Mouse (Mus musculus) liver, embryonic 12.5 days (tissue): ENCODE results near the gene Depdc1b. TPM values are rescaled to one million over a fixed set of nuclear protein-coding genes. Genes with fewer than 3 reads are reported as not detected.
A peak's percentile ranks its signal among the peaks of the same experiment; 100 is the strongest.

Experiments used
- ATAC-seq: fragments of 200-750 bp; cut with Nextera tagmentation; 2 replicates; pipeline ENCODE4 v1.8.0; 2017; ENCODE audit warnings: moderate number of reproducible peaks, mild to moderate bottlenecking, moderate library complexity
- H3K27ac ChIP-seq: fragments of 300-500 bp; sonication (generic); 2 replicates; pipeline ENCODE4 v1.5.1; 2016; ENCODE audit warnings: mild to moderate bottlenecking
- H3K27me3 ChIP-seq: fragments of 300-500 bp; sonication (generic); replicated peaks from 2 replicates; pipeline ENCODE4 v1.6.1; 2016; ENCODE audit warnings: mild to moderate bottlenecking, moderate library complexity
- H3K36me3 ChIP-seq: fragments of 300-500 bp; sonication (generic); 2 replicates; pipeline ENCODE4 v1.6.1; 2016; ENCODE audit warnings: mild to moderate bottlenecking, moderate library complexity
- H3K4me1 ChIP-seq: fragments of 300-500 bp; sonication (generic); 2 replicates; pipeline ENCODE4 v1.6.1; 2016
- H3K4me2 ChIP-seq: fragments of 300-500 bp; sonication (generic); 2 replicates; pipeline ENCODE4 v1.6.1; 2016; ENCODE audit warnings: mild to moderate bottlenecking, moderate library complexity
- H3K4me3 ChIP-seq: fragments of 300-500 bp; sonication (generic); 2 replicates; pipeline ENCODE4 v1.5.1; 2016; ENCODE audit warnings: mild to moderate bottlenecking, moderate library complexity
- H3K9ac ChIP-seq: fragments of 300-500 bp; sonication (generic); 2 replicates; pipeline ENCODE4 v1.6.1; 2016; ENCODE audit warnings: mild to moderate bottlenecking, moderate library complexity
- H3K9me3 ChIP-seq: fragments of 300-500 bp; sonication (generic); replicated peaks from 2 replicates; pipeline ENCODE4 v1.6.1; 2016; ENCODE audit warnings: mild to moderate bottlenecking, moderate library complexity
- WGBS: fragments of 180-500 bp; shearing (Covaris S2); methylation state at CpG from one replicate; pipeline ENCODE4 v1.1.7; 2016; ENCODE audit not compliant: insufficient replicate concordance; 5-methylcytosine and 5-hydroxymethylcytosine counted together
- polyA plus RNA-seq: library from polyadenylated mRNA; unstranded; fragments of >200 nt; fragmentation: Nextera tagmentation; extraction: Ambion mirVana; gene quantifications from 2 replicates; pipeline ENCODE4 v1.2.1, GENCODE M21; 2016

The Depdc1b gene
- polyA plus RNA-seq, 1 experiment from 2014 or later, result 13.4 TPM

GRCm38 (mm10) chr13:108336192-108336591, 20.1 kb downstream of the Depdc1b start:
- Histone ChIP-seq H3K27ac (no peak overlapping the region), H3K4me2 (no peak overlapping the region), H3K4me1 (peaks cover 6% of the 10 kb centered on the region; the same call in 1 of the 2 replicates), H3K9ac (no peak overlapping the region), H3K9me3 (no peaks in the 10 kb centered on the region), H3K27me3 (no peaks in the 10 kb centered on the region), H3K36me3 (peaks cover 10% of the 10 kb centered on the region), H3K4me3 (no peak overlapping the region)
- ATAC-seq, result no peak
- WGBS, result 87% methylated on average over 11 of the region's 11 CpGs

GRCm38 (mm10) chr13:108337340-108337739, 21.2 kb downstream of the Depdc1b start:
- H3K9ac ChIP-seq, result no peak overlapping the region
- H3K36me3 ChIP-seq, result peaks cover 1% of the 10 kb centered on the region
- no peak overlapping the region for H3K27ac ChIP-seq
- no peak for ATAC-seq
- H3K9me3 ChIP-seq, result no peaks in the 10 kb centered on the region
- H3K4me3 ChIP-seq, result no peak overlapping the region
- H3K4me2 ChIP-seq, result no peak overlapping the region
- 82% methylated on average over 6 of the region's 6 CpGs for WGBS
- H3K4me1 ChIP-seq, result peaks cover 6% of the 10 kb centered on the region; the same call in 1 of the 2 replicates
- no peaks in the 10 kb centered on the region for H3K27me3 ChIP-seq

- no peak overlapping the region for H3K4me2 ChIP-seq
- 74% methylated on average over 7 of the region's 7 CpGs for WGBS
- H3K27ac ChIP-seq, result no peak overlapping the region
- peaks cover 6% of the 10 kb centered on the region; the same call in 1 of the 2 replicates for H3K4me1 ChIP-seq
- H3K27me3 ChIP-seq, result no peaks in the 10 kb centered on the region
- H3K4me3 ChIP-seq, result no peak overlapping the region
- H3K36me3 ChIP-seq, result no peaks in the 10 kb centered on the region
- no peak overlapping the region for H3K9ac ChIP-seq
- ATAC-seq, result no peak
- H3K9me3 ChIP-seq, result no peaks in the 10 kb centered on the region
Observed at GRCm38 (mm10) chr13:108338076-108338836, 22.1 kb downstream of the Depdc1b start.

- WGBS, result 76% methylated on average over 10 of the region's 10 CpGs
- ATAC-seq, result no peak
- Histone ChIP-seq H3K9ac (no peak overlapping the region), H3K27ac (no peak overlapping the region), H3K4me1 (peaks cover under 1% of the 10 kb centered on the region; the same call in 1 of the 2 replicates), H3K9me3 (no peaks in the 10 kb centered on the region), H3K27me3 (no peaks in the 10 kb centered on the region), H3K4me3 (no peak overlapping the region), H3K4me2 (no peak overlapping the region), H3K36me3 (no peaks in the 10 kb centered on the region)
Observed at GRCm38 (mm10) chr13:108339907-108340596, 23.9 kb downstream of the Depdc1b start.

- Histone ChIP-seq H3K4me2 (no peak overlapping the region), H3K4me1 (no peaks in the 10 kb centered on the region), H3K9me3 (no peaks in the 10 kb centered on the region), H3K9ac (no peak overlapping the region), H3K27me3 (no peaks in the 10 kb centered on the region), H3K36me3 (no peaks in the 10 kb centered on the region), H3K27ac (no peak overlapping the region), H3K4me3 (no peak overlapping the region)
- WGBS, result 62% methylated on average over 7 of the region's 7 CpGs
- peak; percentile 21; the same call in 1 of the 2 replicates for ATAC-seq
Observed at GRCm38 (mm10) chr13:108341585-108341984, 25.5 kb downstream of the Depdc1b start.

GRCm38 (mm10) chr13:108345756-108346155, 29.6 kb downstream of the Depdc1b start:
- WGBS, result 73% methylated on average over 4 of the region's 4 CpGs
- no peak overlapping the region for H3K9ac ChIP-seq
- H3K27me3 ChIP-seq, result no peaks in the 10 kb centered on the region
- H3K27ac ChIP-seq, result no peak overlapping the region
- H3K4me2 ChIP-seq, result no peak overlapping the region
- ATAC-seq, result no peak
- H3K9me3 ChIP-seq, result no peaks in the 10 kb centered on the region
- no peak overlapping the region for H3K4me3 ChIP-seq
- no peaks in the 10 kb centered on the region for H3K4me1 ChIP-seq
- no peaks in the 10 kb centered on the region for H3K36me3 ChIP-seq

GRCm38 (mm10) chr13:108347016-108347415, 30.9 kb downstream of the Depdc1b start:
- no peaks in the 10 kb centered on the region for H3K9me3 ChIP-seq
- no peaks in the 10 kb centered on the region for H3K4me1 ChIP-seq
- no peak for ATAC-seq
- no peaks in the 10 kb centered on the region for H3K27me3 ChIP-seq
- no peaks in the 10 kb centered on the region for H3K36me3 ChIP-seq
- H3K27ac ChIP-seq, result no peak overlapping the region
- no peak overlapping the region for H3K4me2 ChIP-seq
- H3K9ac ChIP-seq, result no peak overlapping the region
- no peak overlapping the region for H3K4me3 ChIP-seq
- WGBS, result 50% methylated on average over 4 of the region's 4 CpGs

- Histone ChIP-seq H3K4me1 (no peaks in the 10 kb centered on the region), H3K4me3 (no peak overlapping the region), H3K9ac (no peak overlapping the region), H3K36me3 (no peaks in the 10 kb centered on the region; the same call in 1 of the 2 replicates), H3K27me3 (no peaks in the 10 kb centered on the region), H3K9me3 (no peaks in the 10 kb centered on the region), H3K27ac (no peak overlapping the region), H3K4me2 (no peak overlapping the region)
- no peak for ATAC-seq
- 74% methylated on average over 5 of the region's 5 CpGs for WGBS
Observed at GRCm38 (mm10) chr13:108349624-108350023, 33.5 kb downstream of the Depdc1b start.

- no peaks in the 10 kb centered on the region for H3K4me1 ChIP-seq
- no peak overlapping the region for H3K4me3 ChIP-seq
- no peaks in the 10 kb centered on the region for H3K9me3 ChIP-seq
- H3K9ac ChIP-seq, result no peak overlapping the region
- 76% methylated on average over 5 of the region's 5 CpGs for WGBS
- no peak overlapping the region for H3K27ac ChIP-seq
- H3K36me3 ChIP-seq, result peaks cover 6% of the 10 kb centered on the region
- no peak overlapping the region for H3K4me2 ChIP-seq
- no peak for ATAC-seq
- no peaks in the 10 kb centered on the region for H3K27me3 ChIP-seq
Observed at GRCm38 (mm10) chr13:108353781-108354180, 37.6 kb downstream of the Depdc1b start.

- Histone ChIP-seq H3K9ac (no peak overlapping the region), H3K36me3 (peaks cover 8% of the 10 kb centered on the region), H3K27ac (no peak overlapping the region), H3K4me3 (no peak overlapping the region), H3K4me2 (no peak overlapping the region), H3K4me1 (no peaks in the 10 kb centered on the region), H3K27me3 (no peaks in the 10 kb centered on the region), H3K9me3 (no peaks in the 10 kb centered on the region)
- no peak for ATAC-seq
- WGBS, result 86% methylated on average over 12 of the region's 12 CpGs
Observed at GRCm38 (mm10) chr13:108354804-108355552, 38.8 kb downstream of the Depdc1b start.

- no peak overlapping the region for H3K9ac ChIP-seq
- peaks cover 8% of the 10 kb centered on the region for H3K36me3 ChIP-seq
- ATAC-seq, result no peak
- no peak overlapping the region for H3K4me3 ChIP-seq
- no peaks in the 10 kb centered on the region for H3K9me3 ChIP-seq
- no peaks in the 10 kb centered on the region for H3K4me1 ChIP-seq
- H3K4me2 ChIP-seq, result no peak overlapping the region
- WGBS, result 81% methylated on average over 10 of the region's 10 CpGs
- H3K27ac ChIP-seq, result no peak overlapping the region
- H3K27me3 ChIP-seq, result no peaks in the 10 kb centered on the region
Observed at GRCm38 (mm10) chr13:108357362-108357761, 41.2 kb downstream of the Depdc1b start.

- no peak overlapping the region for H3K27ac ChIP-seq
- H3K36me3 ChIP-seq, result peaks cover 13% of the 10 kb centered on the region
- H3K4me2 ChIP-seq, result no peak overlapping the region
- 63% methylated on average over 3 of the region's 3 CpGs for WGBS
- no peak overlapping the region for H3K9ac ChIP-seq
- ATAC-seq, result no peak
- no peaks in the 10 kb centered on the region for H3K27me3 ChIP-seq
- no peaks in the 10 kb centered on the region for H3K9me3 ChIP-seq
- H3K4me1 ChIP-seq, result no peaks in the 10 kb centered on the region
- H3K4me3 ChIP-seq, result no peak overlapping the region
Observed at GRCm38 (mm10) chr13:108358228-108358627, 42.1 kb downstream of the Depdc1b start.
